ENCODE assay signal across 8 mouse cellular contexts in the genomic region with DNA sequence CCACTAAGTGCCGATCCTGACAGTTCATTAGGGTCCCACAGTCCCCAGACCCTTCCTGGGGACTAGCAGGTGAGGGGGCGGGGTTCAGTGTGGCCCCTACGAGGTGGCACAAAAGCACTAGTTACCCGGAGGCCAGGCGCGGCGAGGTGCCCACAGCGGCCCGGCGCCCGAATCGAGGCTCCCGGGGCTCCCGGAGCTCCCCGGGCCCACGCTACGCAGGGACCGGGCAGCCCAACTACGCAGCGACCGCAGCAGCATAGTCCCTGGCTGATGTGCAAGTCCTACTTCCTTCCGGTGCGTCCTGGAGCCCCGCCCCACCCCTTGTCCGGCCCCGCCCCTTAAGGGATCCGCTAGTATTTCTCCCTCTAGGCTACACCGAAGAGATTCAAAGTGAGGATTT. TPM values are rescaled to one million over a fixed set of nuclear protein-coding genes. Genes with fewer than 3 reads are reported as not detected.
DNase-seq lines count a peak whose midpoint lies in the region; ATAC-seq and TF ChIP-seq lines count a peak whose summit lies in the region.

A gene (minus strand): TSS at position 283 of the 400 bp plus-strand sequence.

- peak within 1 kb of the TSS; percentile 60 for H3K9ac ChIP-seq in embryonic facial prominence, embryonic 15.5 days
- H3K9ac ChIP-seq in limb, embryonic 14.5 days (ENCODE audit: low read depth, low read length, severe bottlenecking) = peak within 1 kb of the TSS; percentile 74
- peak within 1 kb of the TSS; percentile 91 for H3K9ac ChIP-seq in midbrain, embryonic 16.5 days (ENCODE audit: low read depth, low read length)

- WGBS in embryonic facial prominence, embryonic 15.5 days = under 1% methylated on average over 28 of the region's 28 CpGs
- 1% methylated on average over 28 of the region's 28 CpGs for WGBS in limb, embryonic 14.5 days
- under 1% methylated on average over 28 of the region's 28 CpGs for WGBS in midbrain, embryonic 16.5 days
- WGBS in spleen, adult 2 months = under 1% methylated on average over 28 of the region's 28 CpGs

- peak; percentile 94 for TF ChIP-seq POLR2A in bone marrow macrophage, adult 2 months (IDR thresholded peaks at IDR 0.05; ENCODE audit: borderline replicate concordance, low read depth, low read length)
- no peak for TF ChIP-seq POLR2A in limb, embryonic 14.5 days (IDR thresholded peaks at IDR 0.05; ENCODE audit: borderline replicate concordance, extremely low read depth, insufficient read depth, insufficient read length)
- TF ChIP-seq POLR2A in spleen, adult 2 months (IDR thresholded peaks at IDR 0.05; ENCODE audit: low read depth, low read length) = peak; percentile 96

- no peaks in the 10 kb centered on the region for H3K9me3 ChIP-seq in embryonic facial prominence, embryonic 15.5 days (replicated peaks)
- H3K9me3 ChIP-seq in limb, embryonic 14.5 days (ENCODE audit: control insufficient read depth, low read length) = no peaks in the 10 kb centered on the region
- no peaks in the 10 kb centered on the region for H3K9me3 ChIP-seq in midbrain, embryonic 16.5 days (replicated peaks; ENCODE audit: control insufficient read depth, low read length, poor library complexity, severe bottlenecking)

- peak; percentile 84 for DNase-seq in B cell, adult 2 months
- peak; percentile 70 for DNase-seq in heart, adult 8-10 months (ENCODE audit: low spot score)
- DNase-seq in kidney, adult 9 months = peak; percentile 77
- peak; percentile 78 for DNase-seq in limb, embryonic 14.5 days (ENCODE audit: low spot score)
- peak; percentile 66 to 83 for DNase-seq in spleen, adult 2 months (ENCODE audit: low read depth in 1 of 2, low spot score in 2 of 2)

- H3K36me3 ChIP-seq in embryonic facial prominence, embryonic 15.5 days = 0 out of 2 replicates have a peak, but pooled peaks cover 5% of the 10 kb centered on the region
- H3K36me3 ChIP-seq in limb, embryonic 14.5 days (ENCODE audit: control insufficient read depth, insufficient read depth, low read length) = peaks cover 12% of the 10 kb centered on the region; the same call in 1 of the 2 replicates
- H3K36me3 ChIP-seq in midbrain, embryonic 16.5 days (ENCODE audit: control insufficient read depth, insufficient read depth, low read length) = peaks cover 3% of the 10 kb centered on the region; the same call in 1 of the 2 replicates
- H3K36me3 ChIP-seq in spleen, adult 2 months (ENCODE audit: control insufficient read depth, insufficient read depth, low read length) = peaks cover under 1% of the 10 kb centered on the region; the same call in 1 of the 2 replicates

- peaks cover 31% of the 10 kb centered on the region for H3K4me1 ChIP-seq in bone marrow macrophage, adult 2 months (ENCODE audit: control insufficient read depth, insufficient read depth, low read length)
- H3K4me1 ChIP-seq in embryonic facial prominence, embryonic 15.5 days = peaks cover 28% of the 10 kb centered on the region
- H3K4me1 ChIP-seq in limb, embryonic 14.5 days (ENCODE audit: control insufficient read depth, insufficient read depth, low read length) = peaks cover 10% of the 10 kb centered on the region
- H3K4me1 ChIP-seq in midbrain, embryonic 16.5 days (ENCODE audit: control insufficient read depth, insufficient read depth, low read length) = peaks cover 24% of the 10 kb centered on the region
- H3K4me1 ChIP-seq in spleen, adult 2 months (ENCODE audit: control insufficient read depth, insufficient read depth, insufficient read length) = peaks cover 9% of the 10 kb centered on the region; the same call in 1 of the 2 replicates

- H3K4me2 ChIP-seq in embryonic facial prominence, embryonic 15.5 days (replicated peaks) = peak within 1 kb of the TSS; percentile 78
- H3K4me2 ChIP-seq in limb, embryonic 14.5 days (replicated peaks; ENCODE audit: low read depth, low read length, severe bottlenecking) = peak within 1 kb of the TSS; percentile 83
- H3K4me2 ChIP-seq in midbrain, embryonic 16.5 days (ENCODE audit: low read length) = peak within 1 kb of the TSS; percentile 93

- TF ChIP-seq CTCF in bone marrow macrophage, adult 2 months (IDR thresholded peaks at IDR 0.05; ENCODE audit: low read depth, low read length) = no peak
- TF ChIP-seq CTCF in spleen, adult 2 months (IDR thresholded peaks at IDR 0.05; ENCODE audit: extremely low read depth, insufficient read depth, insufficient read length, insufficient replicate concordance) = no peak

- H3K4me3 ChIP-seq in bone marrow macrophage, adult 2 months (ENCODE audit: insufficient read depth, low read length) = peak within 1 kb of the TSS; percentile 93
- peak within 1 kb of the TSS; percentile 97 for H3K4me3 ChIP-seq in embryonic facial prominence, embryonic 15.5 days (replicated peaks)
- H3K4me3 ChIP-seq in limb, embryonic 14.5 days (replicated peaks; ENCODE audit: low read length) = peak within 1 kb of the TSS; percentile 80
- peak within 1 kb of the TSS; percentile 98 for H3K4me3 ChIP-seq in midbrain, embryonic 16.5 days (ENCODE audit: low read depth, low read length)
- peak within 1 kb of the TSS; percentile 94 for H3K4me3 ChIP-seq in spleen, adult 2 months (ENCODE audit: extremely low read depth, insufficient read depth, insufficient read length)

- H3K27me3 ChIP-seq in embryonic facial prominence, embryonic 15.5 days = no peaks in the 10 kb centered on the region
- no peaks in the 10 kb centered on the region for H3K27me3 ChIP-seq in limb, embryonic 14.5 days (ENCODE audit: control insufficient read depth, insufficient read depth, low read length)
- no peaks in the 10 kb centered on the region for H3K27me3 ChIP-seq in midbrain, embryonic 16.5 days (ENCODE audit: control insufficient read depth, insufficient read depth, low read depth, low read length)
- H3K27me3 ChIP-seq in spleen, adult 2 months (ENCODE audit: control insufficient read depth, insufficient read depth, low read length) = no peaks in the 10 kb centered on the region

- peak; percentile 87 for ATAC-seq in embryonic facial prominence, embryonic 15.5 days (ENCODE audit: insufficient number of reproducible peaks, low FRiP score, low TSS enrichment, low read depth)
- ATAC-seq in limb, embryonic 14.5 days (ENCODE audit: low FRiP score, low read depth) = peak; percentile 87
- peak; percentile 93 for ATAC-seq in midbrain, embryonic 16.5 days

- H3K27ac ChIP-seq in bone marrow macrophage, adult 2 months (ENCODE audit: insufficient read depth, low read depth, low read length) = peak within 1 kb of the TSS; percentile 67
- peak within 1 kb of the TSS; percentile 68 for H3K27ac ChIP-seq in embryonic facial prominence, embryonic 15.5 days (replicated peaks)
- H3K27ac ChIP-seq in limb, embryonic 14.5 days (replicated peaks; ENCODE audit: low read depth, low read length) = no peak within 1 kb of the TSS; the same call in 1 of the 2 replicates
- peak within 1 kb of the TSS; percentile 72 for H3K27ac ChIP-seq in midbrain, embryonic 16.5 days (ENCODE audit: low read length)
- H3K27ac ChIP-seq in spleen, adult 2 months (ENCODE audit: insufficient read depth, low read length) = peak within 1 kb of the TSS; percentile 98

RNA-seq across cellular contexts. Expression of the gene that starts here (rescaled TPM):
- polyA plus RNA-seq in bone marrow macrophage, adult 2 months (2012; ENCODE audit: insufficient read depth, insufficient read length, missing spikeins) = 52.1 and 58.4 TPM in 2 replicates
- polyA plus RNA-seq in embryonic facial prominence, embryonic 15.5 days (2015; fragmentation: Nextera tagmentation; extraction: Ambion mirVana) = 19.1 and 20.4 TPM in 2 replicates
- total RNA-seq in heart, adult 8-10 months (2022) = 10 to 100 TPM in 1 of 4 experiments, 1 to 10 TPM in 3; 6.5 to 10.4 (median 9.3) TPM
- 18.5 and 20.4 TPM in 2 replicates for polyA plus RNA-seq in limb, embryonic 14.5 days (2012; rRNA removed)
- polyA plus RNA-seq in limb, embryonic 14.5 days (2014; fragmentation: Nextera tagmentation; extraction: Ambion mirVana) = 19.2 and 20.2 TPM in 2 replicates
- 46.3 and 51.5 TPM in 2 replicates for polyA plus RNA-seq in midbrain, embryonic 16.5 days (2015; fragmentation: Nextera tagmentation; extraction: Ambion mirVana)
- polyA plus RNA-seq in spleen, adult 2 months (2012; rRNA removed) = 42.5 and 51.1 TPM in 2 replicates
